Mouse (Mus musculus) liver, embryonic 14.5 days (tissue): ENCODE data around the gene Bmt2.

ENCODE experiments used
- CTCF ChIP-seq: IDR thresholded peaks from 2 replicates; pipeline ENCODE4 v1.5.1; 2016; ENCODE audit warnings: antibody characterized with exemption, low read depth, control low read depth
- EP300 ChIP-seq: IDR thresholded peaks from 2 replicates; pipeline ENCODE4 v1.6.1; 2016; ENCODE audit warnings: antibody characterized with exemption, low read depth

GRCm38 (mm10) chr6:13586154-13586553 lies 91.6 kb downstream of the Bmt2 start:
- TF ChIP-seq CTCF, result no peak
- no peak for TF ChIP-seq EP300
